Mouse (Mus musculus) layer of hippocampus, adult 18-20 months (tissue): ENCODE results near the gene Fmn2. TPM values are rescaled to one million over a fixed set of nuclear protein-coding genes. Genes with fewer than 3 reads are reported as not detected.
A peak's percentile ranks its signal among the peaks of the same experiment; 100 is the strongest.

Experiments used
- DNase-seq, 2 experiments: peaks; one replicate each; pipeline ENCODE4 v3.0.0; 2022; ENCODE audit warnings: low spot score in 2 of 2
- total RNA-seq, 2 experiments: library from RNA; stranded (reverse); gene quantifications; 2 replicates each; pipeline ENCODE4 v1.2.3; 2021

Fmn2 gene
- total RNA-seq, 2 experiments from 2014 or later = 69.2 to 71.0 TPM

DNA sequence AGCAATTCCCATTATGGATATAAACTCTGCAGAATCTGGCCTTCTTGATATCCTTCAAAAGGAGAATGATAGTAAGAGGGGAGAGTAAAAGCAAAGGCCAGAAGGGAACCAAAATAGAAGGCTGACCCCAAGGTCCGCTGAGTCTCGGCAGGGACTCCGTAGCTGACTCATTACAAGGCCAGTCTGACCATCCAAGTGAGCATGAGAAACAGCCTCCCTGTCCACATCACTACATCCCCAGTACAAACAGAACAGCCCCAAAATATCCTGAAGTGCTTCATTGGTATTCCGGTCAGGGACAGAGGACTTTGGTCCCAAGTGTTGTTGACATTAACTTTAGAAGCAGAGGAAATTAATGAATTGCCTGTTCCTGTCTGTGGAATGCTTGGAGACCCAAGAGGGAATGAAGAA is 270.3 kb downstream of the Fmn2 start:
- DNase-seq = no peak

DNA sequence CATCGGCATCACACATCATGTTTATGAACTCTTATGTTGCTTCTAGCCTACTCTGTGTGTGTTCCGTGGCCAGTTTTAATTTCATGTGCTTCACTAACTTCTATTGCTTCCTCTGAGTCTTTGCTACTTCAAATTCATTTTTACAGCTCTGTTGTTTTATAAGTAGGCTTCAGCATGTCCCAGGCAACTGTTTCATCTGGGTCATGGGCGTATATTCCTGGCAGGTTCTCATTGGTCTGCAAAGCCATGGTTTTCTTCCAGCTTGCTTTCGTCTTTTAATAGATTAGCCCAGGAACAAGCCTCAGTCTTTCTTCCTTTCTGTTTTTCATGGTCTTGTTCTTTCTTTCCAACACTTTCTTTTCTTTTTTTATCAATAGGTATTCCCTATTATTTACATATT is 279.4 kb downstream of the Fmn2 start:
- DNase-seq = peak in 1 of 2 experiments; percentile 28

- DNase-seq = no peak
Measured at GRCm38 (mm10) chr1:174788617-174789016, 287.0 kb downstream of the Fmn2 start.

GRCm38 (mm10) chr1:174811846-174812245 is 310.2 kb downstream of the Fmn2 start:
- DNase-seq = no peak

DNA sequence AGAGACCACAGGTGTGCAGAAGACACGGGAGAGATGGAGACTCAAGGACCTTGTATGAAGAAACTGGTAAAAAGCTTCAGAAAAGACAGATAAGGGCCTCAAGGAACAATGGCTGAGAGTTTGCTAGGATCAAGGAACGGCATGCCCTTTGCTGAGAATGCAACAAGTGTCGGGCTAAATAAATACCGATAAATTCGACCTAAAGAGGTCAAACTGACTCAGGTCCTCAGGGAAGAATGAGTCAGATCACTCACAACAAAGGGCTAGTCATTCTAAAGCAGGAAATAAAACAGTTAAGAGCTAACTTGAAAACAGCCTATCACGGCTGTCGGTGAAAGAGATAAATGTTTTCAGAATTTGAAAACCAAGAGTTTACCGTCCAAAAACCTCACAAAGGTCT is 324.9 kb downstream of the Fmn2 start:
- no peak for DNase-seq

GRCm38 (mm10) chr1:174836861-174837260 is 335.2 kb downstream of the Fmn2 start:
- no peak for DNase-seq

DNA sequence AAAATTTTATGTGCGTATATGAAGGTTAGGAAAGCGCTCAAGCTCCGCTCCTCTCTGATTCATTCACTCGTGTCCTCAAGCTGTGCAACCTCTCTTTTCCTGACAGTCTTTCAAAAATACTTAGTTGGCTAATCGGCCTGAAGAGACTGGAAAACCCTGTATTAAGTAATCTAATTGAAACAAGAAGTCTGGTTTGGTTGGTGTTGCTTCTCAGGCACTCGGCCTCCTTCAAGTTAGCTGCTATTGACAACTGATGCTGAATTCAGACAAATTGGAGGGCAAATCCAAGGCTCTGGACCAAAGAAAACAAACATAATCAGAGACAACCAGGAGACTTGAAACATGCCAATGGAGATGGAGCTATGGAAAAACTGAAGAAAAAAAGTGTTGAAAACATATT is 343.2 kb downstream of the Fmn2 start:
- DNase-seq = no peak

- DNase-seq = no peak
Measured at GRCm38 (mm10) chr1:174856188-174856587, 354.6 kb downstream of the Fmn2 start.

DNA sequence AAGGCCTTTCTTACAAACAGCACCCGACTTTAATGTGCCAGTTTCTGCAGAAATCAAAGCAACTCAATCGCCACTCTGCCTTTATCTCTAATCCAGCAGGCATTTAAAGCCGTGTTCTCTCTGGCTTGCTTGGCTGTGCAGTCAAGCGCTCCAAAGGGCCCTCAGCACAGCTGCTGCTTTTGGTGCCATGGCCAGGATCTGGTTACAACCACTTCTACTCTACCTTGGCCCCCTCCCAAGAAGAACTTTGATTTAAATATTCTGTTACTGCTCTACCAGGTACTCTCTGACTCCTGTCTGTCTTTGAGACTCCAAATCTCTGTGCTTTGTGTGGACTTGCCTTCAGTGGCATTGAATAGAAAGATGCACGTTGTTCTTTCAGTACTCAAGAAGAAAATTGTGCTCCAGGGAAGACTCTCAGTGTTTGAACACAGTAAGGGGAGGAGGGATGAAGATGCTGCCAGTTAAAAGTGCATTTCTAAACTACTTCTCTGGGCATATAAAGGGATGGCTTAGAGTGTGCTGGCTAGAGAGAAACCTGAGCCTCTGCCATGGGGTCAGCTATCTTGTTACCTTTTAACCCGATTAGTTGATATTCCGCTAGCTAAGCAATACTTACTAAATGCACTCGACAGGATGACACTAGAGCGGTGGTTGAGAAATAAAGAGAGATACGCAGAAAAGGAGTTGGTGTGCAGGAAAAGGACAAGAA is 358.9 kb downstream of the Fmn2 start:
- no peak for DNase-seq

Other genes starting within 250 kb of the Fmn2 start
- gene Olfr419, start 249.8 kb upstream of the Fmn2 start, total RNA-seq = not detected
- gene Mptx1, start 171.3 kb upstream of the Fmn2 start, total RNA-seq = not detected
- gene Olfr417, start 136.7 kb upstream of the Fmn2 start, total RNA-seq = not detected
- gene Olfr248, start 110.8 kb upstream of the Fmn2 start, total RNA-seq = not detected
- not detected for gene Olfr414, start 77.8 kb upstream of the Fmn2 start, total RNA-seq
- gene Olfr220, start 59.7 kb upstream of the Fmn2 start, total RNA-seq = not detected